Mouse (Mus musculus) mesoderm, embryonic 11.5 days (tissue): ENCODE measurements around the gene Sept7.
"Not testable (repeated sequence)": the region's sequence is repeated elsewhere in the genome, so short reads cannot be mapped to it uniquely, and the experiment has no call there.

Experiments used
- DNase-seq: peaks from one replicate; pipeline ENCODE4 v3.0.0-alpha.2; 2012; ENCODE audit warnings: low read depth, low spot score

Gene Sept7

GRCm38 (mm10) chr9:25252283-25252726 lies at the start of gene Sept7:
TSS of gene Sept7 (plus strand) at chr9:25252439.
- peak; percentile 99 for DNase-seq

- DNase-seq: no peak
Observed at GRCm38 (mm10) chr9:25208087-25208803, 44.0 kb upstream of the Sept7 start.

- DNase-seq: peak; percentile 56
Observed at GRCm38 (mm10) chr9:25212309-25213163, 39.7 kb upstream of the Sept7 start.

GRCm38 (mm10) chr9:25213164-25213557 lies 39.1 kb upstream of the Sept7 start:
- DNase-seq: no peak

GRCm38 (mm10) chr9:25215411-25215810 lies 36.8 kb upstream of the Sept7 start:
- DNase-seq: no peak

- no peak for DNase-seq
Observed at GRCm38 (mm10) chr9:25216210-25216609, 36.0 kb upstream of the Sept7 start.

GRCm38 (mm10) chr9:25218954-25219353 lies 33.3 kb upstream of the Sept7 start:
- DNase-seq: peak; percentile 41

GRCm38 (mm10) chr9:25219882-25220281 lies 32.4 kb upstream of the Sept7 start:
- DNase-seq: no peak

GRCm38 (mm10) chr9:25224959-25225358 lies 27.3 kb upstream of the Sept7 start:
- DNase-seq: no peak

- DNase-seq: no peak
Observed at GRCm38 (mm10) chr9:25229740-25230139, 22.5 kb upstream of the Sept7 start.

GRCm38 (mm10) chr9:25230213-25231039 lies 21.8 kb upstream of the Sept7 start:
- DNase-seq: no peak

- DNase-seq: no peak
Observed at GRCm38 (mm10) chr9:25241065-25241464, 11.2 kb upstream of the Sept7 start.

GRCm38 (mm10) chr9:25241783-25242182 lies 10.5 kb upstream of the Sept7 start:
- DNase-seq: not testable (repeated sequence)

GRCm38 (mm10) chr9:25242266-25242665 lies 10.0 kb upstream of the Sept7 start:
- DNase-seq: no peak

GRCm38 (mm10) chr9:25243926-25244657 lies 8.1 kb upstream of the Sept7 start:
- no peak for DNase-seq

GRCm38 (mm10) chr9:25245125-25245524 lies 7.1 kb upstream of the Sept7 start:
- no peak for DNase-seq

- no peak for DNase-seq
Observed at GRCm38 (mm10) chr9:25246508-25246907, 5.7 kb upstream of the Sept7 start.

GRCm38 (mm10) chr9:25251174-25251573 lies 1.1 kb upstream of the Sept7 start:
- no peak for DNase-seq

GRCm38 (mm10) chr9:25251611-25252282 lies 492 bp upstream of the Sept7 start:
- peak; percentile 93 for DNase-seq

GRCm38 (mm10) chr9:25252759-25253477 lies 679 bp downstream of the Sept7 start:
- DNase-seq: peak; percentile 32
